Mouse (Mus musculus) midbrain, embryonic 13.5 days (tissue): Measurements from ENCODE around the gene Yeats2. TPM values are rescaled to one million over a fixed set of nuclear protein-coding genes. Genes with fewer than 3 reads are reported as not detected.
"Not testable (repeated sequence)": the region's sequence is repeated elsewhere in the genome, so short reads cannot be mapped to it uniquely, and the experiment has no call there.

Experiments
- ATAC-seq: fragments of 200-750 bp; cut with Nextera tagmentation; 2 replicates; pipeline ENCODE4 v1.8.0; 2017; ENCODE audit warnings: mild to moderate bottlenecking, moderate TSS enrichment, moderate library complexity
- H3K27ac ChIP-seq: fragments of 300-500 bp; sonication (generic); 2 replicates; pipeline ENCODE4 v1.5.1; 2015; ENCODE audit warnings: inconsistent platforms, mild to moderate bottlenecking, moderate library complexity
- H3K27me3 ChIP-seq: fragments of 300-500 bp; sonication (generic); 2 replicates; pipeline ENCODE4 v1.6.1; 2015; ENCODE audit warnings: mild to moderate bottlenecking, inconsistent platforms
- H3K36me3 ChIP-seq: fragments of 300-500 bp; sonication (generic); 2 replicates; pipeline ENCODE4 v1.6.1; 2015; ENCODE audit warnings: mild to moderate bottlenecking, inconsistent platforms
- H3K4me1 ChIP-seq: fragments of 300-500 bp; sonication (generic); replicated peaks from 2 replicates; pipeline ENCODE4 v1.6.1; 2015; ENCODE audit warnings: inconsistent platforms
- H3K4me2 ChIP-seq: fragments of 300-500 bp; sonication (generic); replicated peaks from 2 replicates; pipeline ENCODE4 v1.6.1; 2015; ENCODE audit warnings: moderate library complexity, mild to moderate bottlenecking, inconsistent platforms
- H3K4me3 ChIP-seq: fragments of 300-500 bp; sonication (generic); replicated peaks from 2 replicates; pipeline ENCODE4 v1.5.1; 2015; ENCODE audit warnings: mild to moderate bottlenecking, inconsistent platforms
- H3K9ac ChIP-seq: fragments of 300-500 bp; sonication (generic); replicated peaks from 2 replicates; pipeline ENCODE4 v1.6.1; 2015; ENCODE audit warnings: mild to moderate bottlenecking, inconsistent platforms
- H3K9me3 ChIP-seq: fragments of 300-500 bp; sonication (generic); 2 replicates; pipeline ENCODE4 v1.6.1; 2016; ENCODE audit warnings: mild to moderate bottlenecking, inconsistent platforms
- WGBS: fragments of 180-500 bp; shearing (Covaris S2); methylation state at CpG from one replicate; pipeline ENCODE4 v1.1.7; 2015; 5-methylcytosine and 5-hydroxymethylcytosine counted together
- polyA plus RNA-seq: library from polyadenylated mRNA; unstranded; fragments of >200 nt; fragmentation: Nextera tagmentation; extraction: Ambion mirVana; gene quantifications from 2 replicates; pipeline ENCODE4 v1.2.1, GENCODE M21; 2015

The Yeats2 gene
- 28.1 and 29.6 TPM in 2 replicates for polyA plus RNA-seq

GRCm38 (mm10) chr16:20140772-20141531 is at the start of gene Yeats2:
TSS of gene Yeats2 (plus strand) at chr16:20141063.
- ATAC-seq: peak; percentile 96
- Histone ChIP-seq H3K36me3 (peaks cover 5% of the 10 kb centered on the region), H3K27me3 (no peaks in the 10 kb centered on the region), H3K9me3 (no peaks in the 10 kb centered on the region), H3K9ac (peak within 1 kb of the TSS; percentile 86), H3K27ac (peak within 1 kb of the TSS; percentile 95), H3K4me3 (peak within 1 kb of the TSS; percentile 71), H3K4me1 (peaks cover 22% of the 10 kb centered on the region), H3K4me2 (peak within 1 kb of the TSS; percentile 76)
- WGBS: under 1% methylated on average over 88 of the region's 92 CpGs

- H3K36me3 ChIP-seq: peaks cover 4% of the 10 kb centered on the region; the same call in 1 of the 2 replicates
- peaks cover 11% of the 10 kb centered on the region for H3K4me1 ChIP-seq
- no peak overlapping the region for H3K9ac ChIP-seq
These were observed 44.9 kb upstream of the Yeats2 start for GRCm38 (mm10) chr16:20095966-20096365.

DNA sequence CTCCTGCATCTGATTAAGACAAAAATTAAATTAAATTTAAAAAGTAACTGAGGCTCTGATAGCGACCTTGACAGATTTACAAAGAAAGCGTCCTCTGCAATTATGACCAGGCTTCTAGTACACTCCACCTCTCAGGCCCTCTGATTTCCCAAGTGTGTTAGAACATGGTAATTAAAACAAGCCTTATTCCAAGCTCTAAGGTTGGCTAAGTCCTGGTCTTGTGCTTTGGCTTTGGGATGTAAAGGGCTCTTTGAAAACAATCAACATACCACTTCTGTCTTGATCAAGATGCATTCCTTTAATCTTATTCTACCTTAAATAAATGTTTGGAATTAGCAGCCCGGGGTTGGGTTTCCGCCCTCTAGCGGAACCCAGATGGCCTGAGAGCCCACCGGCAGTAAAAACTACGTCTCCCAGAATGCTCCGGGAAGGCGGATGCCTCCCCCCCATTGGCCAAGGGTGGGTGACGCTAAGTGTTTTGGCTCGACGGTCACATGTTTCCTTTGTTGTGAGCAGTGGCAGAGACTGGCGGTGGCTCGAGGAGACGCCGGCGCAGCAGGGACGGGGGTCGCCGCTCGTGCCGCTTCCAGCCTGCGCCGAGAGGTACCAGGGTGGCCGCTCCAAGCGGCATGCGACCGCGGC is 43.7 kb upstream of the Yeats2 start, which contains the start of gene Klhl24:
TSS of gene Klhl24 (plus strand) at position 474 of the 642 bp plus-strand sequence.
- Histone ChIP-seq H3K27ac (peak within 1 kb of the TSS; percentile 99), H3K4me3 (peak within 1 kb of the TSS; percentile 83), H3K4me1 (peaks cover 11% of the 10 kb centered on the region), H3K4me2 (peak within 1 kb of the TSS; percentile 65), H3K36me3 (peaks cover 4% of the 10 kb centered on the region; the same call in 1 of the 2 replicates), H3K27me3 (no peaks in the 10 kb centered on the region), H3K9me3 (no peaks in the 10 kb centered on the region), H3K9ac (peak within 1 kb of the TSS; percentile 97)
- ATAC-seq: peak; percentile 96
- WGBS: under 1% methylated on average over 29 of the region's 29 CpGs

More at GRCm38 (mm10) chr16:20095966-20096365, 44.9 kb upstream of the Yeats2 start:
- Histone ChIP-seq H3K9me3 (no peaks in the 10 kb centered on the region), H3K27ac (no peak overlapping the region), H3K4me2 (no peak overlapping the region), H3K4me3 (no peak overlapping the region), H3K27me3 (no peaks in the 10 kb centered on the region)
- 76% methylated on average over 2 of the region's 2 CpGs for WGBS
- ATAC-seq: no peak

- no peaks in the 10 kb centered on the region for H3K9me3 ChIP-seq
- H3K27me3 ChIP-seq: no peaks in the 10 kb centered on the region
- WGBS: 0% methylated on average over 61 of the region's 61 CpGs
- peak overlapping the region; percentile 83 for H3K4me3 ChIP-seq
- peaks cover 10% of the 10 kb centered on the region for H3K36me3 ChIP-seq
- H3K27ac ChIP-seq: peak overlapping the region; percentile 99
- peak overlapping the region; percentile 65 for H3K4me2 ChIP-seq
- H3K4me1 ChIP-seq: peaks cover 11% of the 10 kb centered on the region
- peak; percentile 90 for ATAC-seq
- H3K9ac ChIP-seq: peak overlapping the region; percentile 97
These were observed 43.0 kb upstream of the Yeats2 start for GRCm38 (mm10) chr16:20097711-20098374.

GRCm38 (mm10) chr16:20098375-20098727 is 42.5 kb upstream of the Yeats2 start:
- ATAC-seq: no peak
- Histone ChIP-seq H3K36me3 (peaks cover 15% of the 10 kb centered on the region), H3K27ac (peak overlapping the region; percentile 99), H3K4me2 (peak overlapping the region; percentile 65), H3K27me3 (no peaks in the 10 kb centered on the region), H3K9me3 (peaks cover 3% of the 10 kb centered on the region; the same call in 1 of the 2 replicates), H3K4me3 (peak overlapping the region; percentile 83), H3K9ac (peak overlapping the region; percentile 97), H3K4me1 (peaks cover 11% of the 10 kb centered on the region)
- 8% methylated on average over 4 of the region's 4 CpGs for WGBS

DNA sequence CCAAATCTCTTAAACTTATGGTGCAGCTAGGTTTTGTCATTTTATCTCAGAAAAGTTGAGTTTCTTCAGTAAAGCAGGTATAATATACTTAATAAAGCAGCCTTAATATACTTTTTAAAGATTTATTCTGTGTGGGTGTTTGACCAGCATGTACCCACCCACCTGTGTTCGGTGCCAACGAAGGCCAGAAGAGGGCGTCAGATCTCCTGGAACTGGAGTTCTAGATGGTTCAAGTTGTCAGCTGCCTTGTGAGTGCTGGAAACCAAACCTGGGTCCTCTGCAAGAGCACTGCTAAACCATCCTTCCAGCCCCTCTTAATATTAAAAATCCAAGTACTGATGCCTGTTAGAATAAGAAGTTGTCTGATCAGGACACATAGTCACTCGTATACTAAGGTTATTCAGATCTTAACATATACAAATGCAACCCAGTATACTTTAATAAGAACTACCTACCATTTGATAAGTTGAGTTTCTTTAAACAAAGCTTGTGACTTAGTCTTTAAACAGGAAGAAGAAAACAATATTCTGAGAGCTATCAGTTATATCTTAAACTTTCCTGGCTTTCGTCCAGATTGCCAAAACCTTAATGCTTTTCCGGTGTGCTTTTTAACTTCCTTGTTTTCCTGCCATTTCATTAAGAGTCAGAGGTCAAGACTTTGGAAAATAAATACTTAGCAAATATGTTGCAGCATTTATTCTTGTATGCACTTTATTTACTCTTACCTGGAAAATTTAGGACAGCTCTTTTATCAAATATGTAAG is 41.8 kb upstream of the Yeats2 start:
- peak overlapping the region; percentile 65 for H3K4me2 ChIP-seq
- H3K4me3 ChIP-seq: peak overlapping the region; percentile 83
- H3K9ac ChIP-seq: no peak overlapping the region
- peaks cover 11% of the 10 kb centered on the region for H3K4me1 ChIP-seq
- H3K9me3 ChIP-seq: peaks cover 10% of the 10 kb centered on the region
- 98% methylated on average over 6 of the region's 6 CpGs for WGBS
- peaks cover 22% of the 10 kb centered on the region for H3K36me3 ChIP-seq
- H3K27me3 ChIP-seq: no peaks in the 10 kb centered on the region
- H3K27ac ChIP-seq: no peak overlapping the region
- ATAC-seq: no peak

DNA sequence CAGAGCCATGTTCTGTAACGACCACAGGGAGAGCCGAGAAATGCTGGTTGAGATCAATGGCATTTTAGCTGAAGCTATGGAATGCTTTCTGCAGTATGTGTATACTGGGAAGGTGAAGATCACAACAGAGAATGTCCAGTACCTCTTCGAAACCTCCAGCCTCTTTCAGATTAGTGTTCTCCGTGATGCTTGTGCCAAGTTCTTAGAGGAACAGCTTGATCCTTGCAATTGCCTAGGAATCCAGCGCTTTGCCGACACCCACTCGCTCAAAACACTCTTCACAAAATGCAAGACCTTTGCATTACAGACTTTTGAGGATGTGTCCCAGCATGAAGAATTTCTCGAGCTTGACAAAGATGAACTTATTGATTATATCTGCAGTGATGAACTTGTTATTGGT is 33.9 kb upstream of the Yeats2 start:
- Histone ChIP-seq H3K4me3 (no peak overlapping the region), H3K27me3 (no peaks in the 10 kb centered on the region), H3K9ac (no peak overlapping the region), H3K9me3 (peaks cover 12% of the 10 kb centered on the region), H3K27ac (no peak overlapping the region), H3K36me3 (peaks cover 80% of the 10 kb centered on the region), H3K4me2 (no peak overlapping the region), H3K4me1 (peaks cover 15% of the 10 kb centered on the region; the same call in 1 of the 2 replicates)
- WGBS: 96% methylated on average over 8 of the region's 8 CpGs
- ATAC-seq: no peak

GRCm38 (mm10) chr16:20108961-20109360 is 31.9 kb upstream of the Yeats2 start:
- WGBS: 97% methylated on average over 6 of the region's 6 CpGs
- Histone ChIP-seq H3K4me3 (no peak overlapping the region), H3K4me1 (peaks cover 17% of the 10 kb centered on the region; the same call in 1 of the 2 replicates), H3K9ac (no peak overlapping the region), H3K27ac (no peak overlapping the region), H3K4me2 (no peak overlapping the region), H3K27me3 (0 out of 2 replicates have a peak, but pooled peaks cover 2% of the 10 kb centered on the region), H3K9me3 (peaks cover 3% of the 10 kb centered on the region), H3K36me3 (peaks cover 74% of the 10 kb centered on the region)
- peak; percentile 34; the same call in 1 of the 2 replicates for ATAC-seq

DNA sequence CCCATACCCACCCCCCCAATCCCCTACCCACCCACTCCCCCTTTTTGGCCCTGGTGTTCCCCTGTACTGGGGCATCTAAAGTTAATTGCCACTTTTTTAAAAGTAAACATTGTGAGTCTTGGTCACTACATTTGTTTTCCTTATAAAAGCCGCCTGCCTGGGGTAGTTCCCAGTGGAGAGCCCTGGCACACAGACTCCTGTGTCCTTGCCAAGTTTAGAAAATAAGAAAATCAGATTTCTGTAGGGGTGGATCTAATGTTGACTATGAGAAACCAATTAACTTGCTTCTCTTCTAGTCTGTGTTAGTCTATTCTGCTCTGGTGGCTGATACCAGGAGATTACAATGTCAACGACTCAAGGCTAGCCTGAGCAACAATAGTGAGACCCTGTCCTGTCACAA is 28.2 kb upstream of the Yeats2 start:
- H3K36me3 ChIP-seq: peaks cover 74% of the 10 kb centered on the region
- no peak overlapping the region for H3K9ac ChIP-seq
- H3K27ac ChIP-seq: no peak overlapping the region
- H3K4me1 ChIP-seq: peaks cover 27% of the 10 kb centered on the region
- H3K27me3 ChIP-seq: 0 out of 2 replicates have a peak, but pooled peaks cover 2% of the 10 kb centered on the region
- ATAC-seq: 0 out of 2 replicates have a peak, but pooled peaks have one; percentile 44
- H3K9me3 ChIP-seq: no peaks in the 10 kb centered on the region; the same call in 1 of the 2 replicates
- WGBS: 75% methylated on average over 2 of the region's 2 CpGs
- H3K4me2 ChIP-seq: no peak overlapping the region
- H3K4me3 ChIP-seq: no peak overlapping the region

DNA sequence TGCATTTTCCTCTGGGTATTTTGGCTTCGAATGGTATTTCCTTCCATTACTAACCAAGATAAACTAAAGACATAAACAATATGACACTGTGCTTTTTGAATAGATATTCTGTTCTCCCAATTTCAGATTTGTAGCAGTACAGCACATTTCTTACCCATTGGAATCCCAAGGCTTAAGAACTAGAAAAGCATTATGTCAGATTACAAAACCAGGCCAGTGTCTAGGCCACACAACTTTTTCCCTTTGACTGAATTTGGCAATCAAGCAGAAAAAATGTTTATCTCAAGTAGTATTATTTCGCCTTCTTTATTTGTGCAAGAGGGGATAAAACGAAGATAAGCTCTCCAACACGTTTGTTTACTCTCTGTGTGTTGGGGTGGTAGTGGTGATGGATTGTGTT is 24.8 kb upstream of the Yeats2 start:
- H3K4me2 ChIP-seq: no peak overlapping the region
- peaks cover 14% of the 10 kb centered on the region for H3K27me3 ChIP-seq
- no peak overlapping the region for H3K27ac ChIP-seq
- H3K9ac ChIP-seq: no peak overlapping the region
- H3K9me3 ChIP-seq: no peaks in the 10 kb centered on the region
- 79% methylated on average over 4 of the region's 4 CpGs for WGBS
- peaks cover 67% of the 10 kb centered on the region for H3K36me3 ChIP-seq
- no peak for ATAC-seq
- no peak overlapping the region for H3K4me3 ChIP-seq
- H3K4me1 ChIP-seq: peaks cover 24% of the 10 kb centered on the region

- H3K4me3 ChIP-seq, H3K27me3 ChIP-seq, H3K9ac ChIP-seq, H3K9me3 ChIP-seq, H3K27ac ChIP-seq, ATAC-seq, H3K4me2 ChIP-seq: not testable (repeated sequence)
- WGBS: 91% methylated on average over 10 of the region's 10 CpGs
- H3K36me3 ChIP-seq: peaks cover 48% of the 10 kb centered on the region
- H3K4me1 ChIP-seq: peaks cover 11% of the 10 kb centered on the region
These were observed 14.5 kb upstream of the Yeats2 start for GRCm38 (mm10) chr16:20126319-20126883.
